Mouse (Mus musculus): ENCODE data around the gene Aim2.

DNA sequence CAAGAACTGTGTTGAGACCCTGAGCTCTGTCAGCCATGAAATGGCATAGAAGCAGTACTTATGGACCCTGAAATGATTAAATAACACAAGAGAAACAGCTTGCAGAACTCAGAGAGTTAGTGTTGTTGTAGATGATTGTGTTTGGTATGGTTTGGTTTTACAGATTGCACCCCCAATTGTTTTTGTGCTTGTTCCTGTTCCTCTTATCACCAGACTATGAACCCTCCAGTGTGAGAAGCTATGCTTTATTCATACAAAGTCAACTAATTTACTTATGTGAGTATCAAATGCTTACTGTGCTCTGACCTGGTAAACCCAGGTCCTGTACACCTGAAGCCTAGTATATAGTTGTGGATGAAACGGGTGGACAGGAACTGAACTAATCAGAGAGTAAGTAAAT lies 24.1 kb upstream of the Aim2 start:
- TF ChIP-seq POLR2A (IDR thresholded peaks at IDR 0.05; ENCODE audit: extremely low read depth, insufficient read depth, low read length) (no peak), CTCF (IDR thresholded peaks at IDR 0.05; ENCODE audit: extremely low read depth, insufficient read depth, low read length) (no peak)

Measured in cortical plate, adult 2 months (tissue).